Mouse (Mus musculus) 3T3-L1 (cell line): ENCODE results near the gene Plpp2.

Source experiments
- DNase-seq: peaks from one replicate; pipeline ENCODE4 v3.0.0-alpha.2; 2015; ENCODE audit warnings: low read depth, low spot score

Gene Plpp2

DNA sequence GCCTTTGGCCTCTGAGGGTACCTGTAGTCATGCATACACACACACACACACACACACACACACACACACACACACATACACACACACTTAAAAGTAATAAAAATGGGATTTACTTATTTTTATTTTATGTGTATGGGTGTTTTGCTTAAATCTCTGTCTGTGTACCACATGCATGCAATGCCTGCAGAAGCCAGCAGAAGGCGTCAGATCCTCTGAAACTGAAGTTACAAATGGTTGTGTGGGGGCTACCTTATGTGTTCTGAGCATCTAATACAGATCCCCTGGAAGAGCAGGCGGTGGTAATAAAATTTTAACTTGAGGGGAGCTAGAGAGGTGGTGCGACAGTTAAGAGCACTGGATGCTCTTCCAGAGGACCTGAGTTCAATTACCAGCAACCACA is 5.5 kb downstream of the Plpp2 start:
- DNase-seq: peak; percentile 9

DNA sequence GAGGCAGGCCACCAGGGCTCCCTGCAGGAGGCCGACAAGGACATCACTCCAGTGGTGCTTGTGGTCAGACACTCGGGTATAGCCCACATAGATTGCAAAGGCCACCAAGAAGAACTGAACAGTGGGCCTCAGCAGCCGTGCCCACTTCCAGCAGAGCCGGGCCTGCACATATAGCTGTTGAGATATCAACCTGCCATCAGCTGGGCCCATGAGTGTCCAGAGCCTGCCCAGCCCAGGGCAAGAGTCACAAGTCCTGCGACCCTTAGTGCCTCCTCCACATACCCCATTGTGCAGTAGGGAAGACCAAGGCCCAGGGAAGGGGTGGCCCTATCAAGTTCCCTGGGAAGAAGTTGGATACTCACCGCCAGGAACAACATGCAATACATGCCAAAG is 6.1 kb downstream of the Plpp2 start:
- no peak for DNase-seq

DNA sequence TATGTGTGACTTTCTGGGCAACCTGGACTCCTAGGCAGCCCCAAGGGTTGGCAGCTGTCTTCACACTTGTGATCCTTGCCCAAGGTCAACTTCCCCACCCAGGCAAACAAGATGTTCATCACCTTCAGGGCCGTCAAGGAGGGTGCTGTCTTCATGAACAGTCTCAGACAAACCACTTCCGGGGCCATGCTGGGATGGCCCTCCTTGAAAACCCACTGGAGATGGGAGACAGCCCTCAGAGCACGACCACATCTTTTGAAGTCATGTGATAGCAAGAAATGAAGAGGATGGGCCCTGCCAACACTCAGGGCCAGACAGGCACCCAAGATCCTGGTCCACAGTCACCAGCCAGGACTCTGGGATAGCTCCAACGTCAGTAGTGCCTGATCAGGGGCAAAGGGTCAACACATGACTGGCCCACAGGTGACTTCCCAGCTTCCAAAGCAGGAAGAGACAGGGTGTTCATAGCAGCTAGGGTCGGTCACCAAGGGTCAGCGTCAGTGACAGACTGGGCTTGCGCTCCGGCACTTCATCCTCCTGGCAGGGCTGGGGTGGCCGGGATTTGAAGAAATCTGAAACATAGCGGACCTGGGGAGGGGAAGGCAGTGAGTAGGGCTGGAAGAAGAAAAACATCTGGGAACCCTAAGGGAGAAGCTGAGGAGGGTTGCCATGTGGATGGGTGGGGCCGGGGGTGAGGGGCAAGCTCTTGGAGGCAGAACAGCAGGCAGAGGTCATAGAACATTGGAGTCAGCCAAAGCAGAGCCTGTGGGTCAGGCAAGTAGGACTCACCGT is 6.7 kb downstream of the Plpp2 start:
- no peak for DNase-seq

DNA sequence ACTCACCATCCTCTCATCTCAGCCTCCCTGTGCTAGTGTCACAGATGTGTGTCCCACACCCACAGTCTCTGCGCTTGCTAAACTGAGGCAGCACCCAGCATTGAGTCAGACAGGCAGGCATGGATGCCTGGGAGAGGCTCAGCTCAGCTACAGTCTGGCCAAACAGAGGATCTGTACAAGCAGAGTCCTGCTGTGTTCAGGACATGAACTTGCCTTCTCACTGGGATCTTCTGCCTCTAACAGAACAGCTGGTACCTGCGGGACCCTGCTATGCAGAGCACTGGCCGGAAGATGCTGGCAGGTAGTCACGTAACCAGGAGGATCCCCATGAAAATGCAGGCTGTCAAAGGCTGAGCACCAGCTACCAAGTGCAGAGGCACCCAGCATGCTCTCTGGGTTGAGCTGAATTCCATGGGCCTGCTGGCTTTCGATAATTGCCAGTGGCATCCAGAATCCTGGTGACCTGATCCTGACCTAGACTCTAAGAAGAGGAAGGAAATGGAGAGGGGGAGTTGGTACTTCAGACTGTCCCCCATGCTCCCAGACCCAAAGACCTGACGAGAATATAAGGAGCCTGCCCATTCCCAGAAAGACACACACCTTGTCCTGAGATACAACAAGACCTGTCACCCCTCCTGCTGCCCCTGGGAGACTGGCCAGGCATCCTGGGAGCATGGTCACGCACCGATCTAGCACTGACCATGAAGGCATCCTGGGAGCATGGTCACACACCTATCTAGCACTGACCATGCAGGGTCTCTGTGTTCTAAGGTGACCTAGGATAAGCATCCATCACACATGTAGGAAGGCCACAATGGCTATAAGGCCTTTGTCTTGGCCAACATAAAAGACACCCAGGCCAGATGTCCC is 7.9 kb downstream of the Plpp2 start:
- no peak for DNase-seq

DNA sequence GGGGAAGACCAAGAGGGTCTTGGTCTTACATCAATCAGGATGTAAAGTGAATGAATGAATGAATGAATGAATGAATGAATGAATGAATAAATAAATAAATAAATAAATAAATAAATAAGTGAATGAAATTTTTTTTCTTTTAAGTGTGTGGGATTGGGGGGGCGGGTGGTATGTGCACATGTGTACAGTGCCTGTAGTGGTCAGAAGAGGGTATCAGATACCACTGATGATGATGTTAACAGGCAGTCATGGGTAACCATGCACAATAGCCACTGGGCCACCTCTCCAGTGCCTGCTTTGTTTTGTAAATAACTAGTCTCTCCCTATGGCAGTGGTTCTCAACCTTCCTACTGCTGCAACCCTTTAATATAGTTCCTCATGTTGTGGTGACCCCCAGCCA is 9.2 kb downstream of the Plpp2 start:
- DNase-seq: no peak

DNA sequence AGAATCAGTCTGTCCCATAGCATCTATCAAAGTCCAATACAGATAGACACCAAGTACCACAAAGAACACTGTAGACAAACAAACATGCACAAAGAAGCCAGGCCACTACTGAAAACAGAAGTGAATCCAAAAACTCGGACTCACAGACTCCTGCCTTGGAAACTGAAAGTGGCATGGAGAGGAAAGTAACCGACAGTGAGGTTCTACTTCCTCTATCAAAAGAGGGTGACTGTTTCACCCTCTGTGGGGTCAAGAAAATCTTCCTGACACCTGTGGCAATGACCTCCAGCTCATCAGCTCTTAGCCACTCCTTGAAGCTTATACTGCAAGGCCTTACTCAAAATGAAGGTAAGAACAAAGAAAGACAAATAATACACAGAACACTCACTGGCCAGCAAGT is 26.9 kb downstream of the Plpp2 start:
- DNase-seq: no peak

DNA sequence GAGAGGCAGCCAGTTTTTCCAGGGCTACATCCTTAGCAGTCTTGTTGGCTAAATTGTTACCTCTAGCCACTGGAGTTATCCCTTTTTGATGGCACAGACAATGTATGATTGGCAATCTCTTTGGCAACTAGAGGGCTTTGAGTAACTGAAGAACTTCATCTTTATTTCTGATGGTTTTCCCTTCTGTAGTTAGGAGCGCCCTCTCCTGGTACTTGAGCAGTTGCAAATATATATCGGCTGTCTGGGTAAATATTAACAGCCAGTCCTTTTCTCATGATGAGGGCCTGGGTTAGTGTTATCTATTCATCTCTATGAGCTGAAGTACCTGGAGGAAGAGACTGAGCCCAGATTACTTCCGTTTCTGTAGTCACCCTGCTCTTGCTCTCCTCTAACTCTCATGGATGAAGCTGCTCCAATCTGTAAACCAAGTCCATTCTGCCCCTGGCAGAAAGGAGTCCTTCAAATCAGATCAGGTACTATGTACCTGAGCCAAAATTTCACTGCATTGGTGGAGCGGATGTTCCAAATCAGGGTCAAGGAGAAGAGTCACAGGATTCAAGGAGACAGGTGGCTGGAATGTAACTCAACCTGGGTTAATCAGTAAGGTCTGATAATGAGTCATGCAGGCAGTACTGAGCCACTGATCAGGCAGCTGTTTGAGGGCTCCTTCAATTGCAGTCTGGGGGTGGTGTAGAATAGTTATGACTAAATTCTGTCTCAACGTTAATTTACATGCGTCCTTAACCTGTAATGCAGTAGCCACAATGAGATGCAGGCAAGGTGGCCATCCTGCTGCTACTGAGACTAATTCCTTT is 30.6 kb downstream of the Plpp2 start:
- DNase-seq: peak; percentile 22

DNA sequence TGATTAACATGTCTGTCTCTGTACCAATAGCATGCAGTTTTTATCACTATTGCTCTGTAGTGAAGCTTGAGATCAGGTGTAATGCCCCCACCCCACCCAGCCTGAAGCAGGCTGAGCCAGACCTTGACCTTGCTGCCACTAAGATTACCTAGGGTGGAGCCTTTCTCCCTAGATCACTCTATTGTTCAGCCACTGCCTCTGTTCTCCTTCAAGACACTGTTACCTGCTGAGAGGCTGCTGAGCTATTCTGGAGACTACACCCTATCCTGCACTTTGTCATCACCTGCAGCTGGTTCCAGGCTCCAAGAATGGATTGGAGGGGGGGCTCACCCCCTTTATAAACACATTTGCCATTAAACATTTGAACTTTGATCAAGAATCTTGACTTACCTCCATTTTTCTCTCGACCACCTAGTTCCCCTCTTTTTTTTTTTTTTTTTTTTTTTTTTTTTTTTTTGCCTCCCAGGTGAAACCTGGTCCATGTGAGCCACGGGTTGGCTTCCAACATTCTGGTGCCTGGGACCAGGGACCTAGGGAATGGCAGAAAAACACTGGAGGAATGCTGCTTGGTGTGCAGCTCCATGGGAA is 36.8 kb downstream of the Plpp2 start:
- no peak for DNase-seq

DNA sequence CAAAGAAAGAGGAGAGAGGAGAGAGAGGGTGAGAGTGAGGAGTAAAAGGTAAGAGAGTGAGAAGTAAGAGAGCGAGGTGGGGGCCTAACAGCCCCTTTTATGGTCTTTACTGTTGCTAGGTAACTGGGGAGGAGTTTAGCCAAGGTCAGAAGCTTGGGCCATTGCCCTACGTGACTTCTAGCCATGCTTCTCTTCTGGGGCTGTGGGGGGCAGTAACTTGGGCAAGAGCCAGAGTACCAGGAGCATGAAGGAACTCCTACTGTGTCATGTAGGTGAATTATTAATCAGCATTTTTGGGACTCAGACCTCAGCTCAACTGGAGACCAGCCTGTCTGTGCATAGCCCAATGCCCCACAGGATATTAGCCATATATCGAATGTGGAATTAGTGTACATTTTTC is 37.7 kb downstream of the Plpp2 start:
- DNase-seq: no peak
